Mouse (Mus musculus): Measurements from ENCODE around the gene Zfyve1. TPM values are rescaled to one million over a fixed set of nuclear protein-coding genes. Genes with fewer than 3 reads are reported as not detected.

Zfyve1 gene
- 8.1 TPM for polyA plus RNA-seq (2014; fragmentation: Illumina TruSeq; extraction: RNeasy Lipid Tissue Mini Kit (QIAGEN cat#74804); ENCODE audit: low read depth, low replicate concordance)

GRCm38 (mm10) chr12:83597025-83597501 is at the start of gene Zfyve1:
TSS of gene Zfyve1 (minus strand) at chr12:83597222.

DNA sequence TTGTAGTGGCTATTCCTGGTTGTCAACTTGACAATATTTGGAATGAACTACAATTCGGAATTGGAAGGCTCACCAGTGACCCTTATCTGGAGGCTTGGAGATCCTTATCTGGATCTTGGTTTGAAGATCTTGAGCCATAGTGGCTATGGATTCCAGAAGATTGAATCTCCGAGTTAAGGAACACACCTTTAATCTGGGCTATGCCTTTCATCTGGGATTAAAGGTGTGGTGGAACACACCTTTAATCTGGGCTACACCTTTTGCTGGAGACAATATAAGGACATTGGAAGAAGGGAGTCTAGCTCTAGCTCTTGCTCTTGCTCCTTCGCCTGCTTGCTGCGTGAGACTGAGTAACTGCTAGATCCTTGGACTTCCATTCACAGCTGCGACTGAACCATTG is 33.9 kb upstream of the Zfyve1 start, which contains the start of gene Rbm25:
TSS of gene Rbm25 (plus strand) at position 301 of the 400 bp plus-strand sequence.

DNA sequence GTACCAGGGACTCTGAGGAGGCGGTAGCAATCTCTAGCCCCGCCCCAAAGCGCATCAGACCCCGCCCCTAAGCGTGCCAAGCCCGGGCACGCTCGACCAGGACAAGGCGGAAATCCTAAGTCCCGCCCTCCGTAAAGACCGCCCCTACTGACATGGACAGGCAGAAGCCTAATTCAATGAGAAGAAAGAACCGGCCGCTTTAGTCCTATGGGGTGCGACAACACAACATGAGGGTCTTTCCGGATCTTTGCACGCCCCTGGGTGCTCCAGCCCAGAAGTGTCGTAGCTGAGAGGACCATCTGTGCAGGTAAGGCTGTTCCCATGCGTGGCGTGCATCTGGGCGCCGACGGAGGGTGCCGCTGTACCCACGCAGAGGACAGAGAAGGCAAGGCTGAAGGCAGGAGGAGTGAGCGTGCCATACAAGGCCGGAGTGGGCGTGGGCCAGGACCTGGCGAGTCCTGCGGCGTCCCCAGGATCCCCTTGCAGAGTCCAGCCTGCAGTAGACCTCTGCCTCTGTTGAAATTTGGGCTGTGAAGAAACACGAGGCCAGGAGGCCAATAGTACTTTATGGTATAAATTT is 76.6 kb downstream of the Zfyve1 start, which contains the start of gene Dcaf4:
TSS of gene Dcaf4 (plus strand) at position 156 of the 580 bp plus-strand sequence.

Other genes starting within 250 kb of the Zfyve1 start
- gene Dpf3, start 109.5 kb downstream of the Zfyve1 start, polyA plus RNA-seq (2014; fragmentation: Illumina TruSeq; extraction: RNeasy Lipid Tissue Mini Kit (QIAGEN cat#74804); ENCODE audit: low read depth, low replicate concordance), result 5.4 TPM
- gene Dcaf4, start 76.8 kb downstream of the Zfyve1 start, polyA plus RNA-seq (2014; fragmentation: Illumina TruSeq; extraction: RNeasy Lipid Tissue Mini Kit (QIAGEN cat#74804); ENCODE audit: low read depth, low replicate concordance), result 1.5 TPM
- gene Rbm25, start 34.0 kb upstream of the Zfyve1 start, polyA plus RNA-seq (2014; fragmentation: Illumina TruSeq; extraction: RNeasy Lipid Tissue Mini Kit (QIAGEN cat#74804); ENCODE audit: low read depth, low replicate concordance), result 127 TPM
- 31.0 TPM for gene Psen1, start 90.9 kb upstream of the Zfyve1 start, polyA plus RNA-seq (2014; fragmentation: Illumina TruSeq; extraction: RNeasy Lipid Tissue Mini Kit (QIAGEN cat#74804); ENCODE audit: low read depth, low replicate concordance)
- gene Papln, start 166.4 kb upstream of the Zfyve1 start, polyA plus RNA-seq (2014; fragmentation: Illumina TruSeq; extraction: RNeasy Lipid Tissue Mini Kit (QIAGEN cat#74804); ENCODE audit: low read depth, low replicate concordance), result 0.12 TPM